Mouse (Mus musculus) kidney, embryonic 14.5 days (tissue): Measurements from ENCODE around the gene Slc34a2. TPM values are rescaled to one million over a fixed set of nuclear protein-coding genes. Genes with fewer than 3 reads are reported as not detected.

Source experiments
- ATAC-seq: fragments of 200-750 bp; cut with Nextera tagmentation; 2 replicates; pipeline ENCODE4 v1.8.0; 2017; ENCODE audit warnings: moderate number of reproducible peaks, mild to moderate bottlenecking, moderate TSS enrichment, moderate library complexity; ENCODE audit not compliant: low FRiP score, low TSS enrichment
- H3K27ac ChIP-seq: fragments of 300-500 bp; sonication (generic); 2 replicates; pipeline ENCODE4 v1.5.1; 2014; ENCODE audit warnings: low read depth, mild to moderate bottlenecking, low read length, moderate library complexity, mixed read lengths
- H3K27me3 ChIP-seq: fragments of 300-500 bp; sonication (generic); 2 replicates; pipeline ENCODE4 v1.6.1; 2014; ENCODE audit warnings: mild to moderate bottlenecking, low read length; ENCODE audit not compliant: control insufficient read depth, insufficient read depth
- H3K36me3 ChIP-seq: fragments of 300-500 bp; sonication (generic); 2 replicates; pipeline ENCODE4 v1.6.1; 2014; ENCODE audit warnings: low read length, mixed read lengths; ENCODE audit not compliant: control insufficient read depth, insufficient read depth
- H3K4me1 ChIP-seq: fragments of 300-500 bp; sonication (generic); 2 replicates; pipeline ENCODE4 v1.6.1; 2014; ENCODE audit warnings: low read length, mixed read lengths; ENCODE audit not compliant: control insufficient read depth, insufficient read depth
- H3K4me2 ChIP-seq: fragments of 300-500 bp; sonication (generic); replicated peaks from 2 replicates; pipeline ENCODE4 v1.6.1; 2014; ENCODE audit warnings: low read depth, mild to moderate bottlenecking, low read length
- H3K4me3 ChIP-seq: fragments of 300-500 bp; sonication (generic); 2 replicates; pipeline ENCODE4 v1.5.1; 2014; ENCODE audit warnings: mild to moderate bottlenecking, low read length
- H3K9ac ChIP-seq: fragments of 300-500 bp; sonication (generic); 2 replicates; pipeline ENCODE4 v1.6.1; 2014; ENCODE audit warnings: low read depth, mild to moderate bottlenecking, low read length, moderate library complexity
- H3K9me3 ChIP-seq: fragments of 300-500 bp; sonication (generic); 2 replicates; pipeline ENCODE4 v1.6.1; 2016; ENCODE audit warnings: low read length; ENCODE audit not compliant: control insufficient read depth
- WGBS: fragments of 180-500 bp; shearing (Covaris S2); extraction: QIAGEN DNeasy Blood & Tissue Kit; methylation state at CpG from one replicate; pipeline ENCODE4 v1.1.7; 2014; 5-methylcytosine and 5-hydroxymethylcytosine counted together
- polyA plus RNA-seq: library from polyadenylated mRNA; unstranded; fragments of >200 nt; fragmentation: Nextera tagmentation; extraction: Ambion mirVana; gene quantifications from 2 replicates; pipeline ENCODE4 v1.2.1, GENCODE M21; 2014

The Slc34a2 gene
- polyA plus RNA-seq, 1 experiment from 2014 or later = 0.09 TPM

- ATAC-seq = no peak
- no peak overlapping the region for H3K4me3 ChIP-seq
- no peak overlapping the region for H3K4me2 ChIP-seq
- H3K9me3 ChIP-seq = no peaks in the 10 kb centered on the region
- no peak overlapping the region for H3K9ac ChIP-seq
- no peaks in the 10 kb centered on the region for H3K36me3 ChIP-seq
- no peak overlapping the region for H3K27ac ChIP-seq
- H3K4me1 ChIP-seq = no peaks in the 10 kb centered on the region
- whole genome bisulfite sequencing = 64% methylated on average over 3 of the region's 3 CpGs
- H3K27me3 ChIP-seq = no peaks in the 10 kb centered on the region
These were observed 53.5 kb downstream of the Slc34a2 start for GRCm38 (mm10) chr5:53091331-53091730.

- ATAC-seq = no peak
- no peaks in the 10 kb centered on the region for H3K36me3 ChIP-seq
- H3K9ac ChIP-seq = no peak overlapping the region
- H3K9me3 ChIP-seq = no peaks in the 10 kb centered on the region
- H3K4me1 ChIP-seq = peaks cover 8% of the 10 kb centered on the region; the same call in 1 of the 2 replicates
- no peak overlapping the region for H3K27ac ChIP-seq
- no peak overlapping the region for H3K4me2 ChIP-seq
- WGBS = 60% methylated on average over 12 of the region's 12 CpGs
- H3K4me3 ChIP-seq = no peak overlapping the region
- no peaks in the 10 kb centered on the region for H3K27me3 ChIP-seq
These were observed 64.1 kb downstream of the Slc34a2 start for GRCm38 (mm10) chr5:53101848-53102473.

- Histone ChIP-seq H3K4me3 (no peak overlapping the region), H3K9ac (no peak overlapping the region), H3K4me1 (peaks cover 8% of the 10 kb centered on the region; the same call in 1 of the 2 replicates), H3K27ac (peak overlapping the region; percentile 7; the same call in 1 of the 2 replicates), H3K27me3 (no peaks in the 10 kb centered on the region), H3K36me3 (no peaks in the 10 kb centered on the region), H3K4me2 (0 out of 2 replicates have a peak overlapping the region, but pooled peaks have one; percentile 4), H3K9me3 (no peaks in the 10 kb centered on the region)
- WGBS = 42% methylated on average over 13 of the region's 13 CpGs
- peak; percentile 48 for ATAC-seq
These were observed 66.4 kb downstream of the Slc34a2 start for GRCm38 (mm10) chr5:53104177-53104855.

GRCm38 (mm10) chr5:53105716-53106115 lies 67.8 kb downstream of the Slc34a2 start:
- no peak for ATAC-seq
- 71% methylated on average over 8 of the region's 8 CpGs for WGBS
- Histone ChIP-seq H3K27ac (no peak overlapping the region), H3K4me2 (no peak overlapping the region), H3K9ac (no peak overlapping the region), H3K4me1 (peaks cover 12% of the 10 kb centered on the region; the same call in 1 of the 2 replicates), H3K27me3 (no peaks in the 10 kb centered on the region), H3K36me3 (no peaks in the 10 kb centered on the region), H3K9me3 (no peaks in the 10 kb centered on the region), H3K4me3 (no peak overlapping the region)

GRCm38 (mm10) chr5:53106125-53106524 lies 68.2 kb downstream of the Slc34a2 start:
- Histone ChIP-seq H3K4me3 (no peak overlapping the region), H3K4me2 (no peak overlapping the region), H3K9me3 (no peaks in the 10 kb centered on the region), H3K36me3 (no peaks in the 10 kb centered on the region), H3K4me1 (peaks cover 14% of the 10 kb centered on the region; the same call in 1 of the 2 replicates), H3K9ac (no peak overlapping the region), H3K27ac (no peak overlapping the region), H3K27me3 (no peaks in the 10 kb centered on the region)
- no peak for ATAC-seq
- 67% methylated on average over 4 of the region's 4 CpGs for WGBS

GRCm38 (mm10) chr5:53106731-53107130 lies 68.8 kb downstream of the Slc34a2 start:
- Histone ChIP-seq H3K4me2 (no peak overlapping the region), H3K9me3 (no peaks in the 10 kb centered on the region), H3K9ac (no peak overlapping the region), H3K27ac (no peak overlapping the region), H3K4me3 (no peak overlapping the region), H3K4me1 (peaks cover 14% of the 10 kb centered on the region; the same call in 1 of the 2 replicates), H3K27me3 (no peaks in the 10 kb centered on the region), H3K36me3 (no peaks in the 10 kb centered on the region)
- WGBS = 51% methylated on average over 4 of the region's 4 CpGs
- ATAC-seq = no peak

- Histone ChIP-seq H3K27ac (no peak overlapping the region), H3K9me3 (peaks cover under 1% of the 10 kb centered on the region), H3K9ac (no peak overlapping the region), H3K4me3 (no peak overlapping the region), H3K27me3 (no peaks in the 10 kb centered on the region), H3K36me3 (no peaks in the 10 kb centered on the region), H3K4me1 (peaks cover 14% of the 10 kb centered on the region; the same call in 1 of the 2 replicates), H3K4me2 (no peak overlapping the region)
- no peak for ATAC-seq
- 79% methylated on average over 9 of the region's 9 CpGs for WGBS
These were observed 70.1 kb downstream of the Slc34a2 start for GRCm38 (mm10) chr5:53108026-53108425.

GRCm38 (mm10) chr5:53108668-53109067 lies 70.8 kb downstream of the Slc34a2 start:
- Histone ChIP-seq H3K4me1 (peaks cover 14% of the 10 kb centered on the region; the same call in 1 of the 2 replicates), H3K27me3 (no peaks in the 10 kb centered on the region), H3K36me3 (0 out of 2 replicates have a peak, but pooled peaks cover 2% of the 10 kb centered on the region), H3K9ac (no peak overlapping the region), H3K4me2 (no peak overlapping the region), H3K27ac (no peak overlapping the region), H3K4me3 (no peak overlapping the region), H3K9me3 (peaks cover 4% of the 10 kb centered on the region)
- WGBS = 88% methylated on average over 1 of the region's 1 CpGs
- ATAC-seq = no peak

- WGBS = 65% methylated on average over 4 of the region's 4 CpGs
- Histone ChIP-seq H3K9me3 (peaks cover 4% of the 10 kb centered on the region), H3K4me1 (0 out of 2 replicates have a peak, but pooled peaks cover 6% of the 10 kb centered on the region), H3K4me2 (no peak overlapping the region), H3K36me3 (0 out of 2 replicates have a peak, but pooled peaks cover 6% of the 10 kb centered on the region), H3K27ac (peak overlapping the region; percentile 30; the same call in 1 of the 2 replicates), H3K27me3 (no peaks in the 10 kb centered on the region), H3K4me3 (no peak overlapping the region), H3K9ac (no peak overlapping the region)
- ATAC-seq = peak; percentile 28; the same call in 1 of the 2 replicates
These were observed 72.3 kb downstream of the Slc34a2 start for GRCm38 (mm10) chr5:53110225-53110624.
